Mouse (Mus musculus): ENCODE data around the gene Pnpla5.

GRCm38 (mm10) chr15:84065701-84066100 is 57.3 kb downstream of the Pnpla5 start:
- TF ChIP-seq POLR2A (IDR thresholded peaks at IDR 0.05; ENCODE audit: borderline replicate concordance, low read depth, low read length), result no peak
- peak; percentile 45; the same call in 1 of the 2 replicates for TF ChIP-seq CTCF (IDR thresholded peaks at IDR 0.05; ENCODE audit: low read depth, low read length)

All from bone marrow macrophage, adult 2 months (primary cell).